Mouse (Mus musculus) C2C12 (cell line): ENCODE data around the gene Tcte1.

Experiments
- CTCF ChIP-seq: IDR thresholded peaks from one replicate; pipeline ENCODE4 v1.5.1; 2011; ENCODE audit not compliant: control insufficient read depth, insufficient read depth, insufficient read length
- MYOG ChIP-seq: IDR thresholded peaks from one replicate; pipeline ENCODE4 v1.6.1; 2011; ENCODE audit not compliant: control insufficient read depth, insufficient read length; ENCODE audit errors: extremely low read depth

DNA sequence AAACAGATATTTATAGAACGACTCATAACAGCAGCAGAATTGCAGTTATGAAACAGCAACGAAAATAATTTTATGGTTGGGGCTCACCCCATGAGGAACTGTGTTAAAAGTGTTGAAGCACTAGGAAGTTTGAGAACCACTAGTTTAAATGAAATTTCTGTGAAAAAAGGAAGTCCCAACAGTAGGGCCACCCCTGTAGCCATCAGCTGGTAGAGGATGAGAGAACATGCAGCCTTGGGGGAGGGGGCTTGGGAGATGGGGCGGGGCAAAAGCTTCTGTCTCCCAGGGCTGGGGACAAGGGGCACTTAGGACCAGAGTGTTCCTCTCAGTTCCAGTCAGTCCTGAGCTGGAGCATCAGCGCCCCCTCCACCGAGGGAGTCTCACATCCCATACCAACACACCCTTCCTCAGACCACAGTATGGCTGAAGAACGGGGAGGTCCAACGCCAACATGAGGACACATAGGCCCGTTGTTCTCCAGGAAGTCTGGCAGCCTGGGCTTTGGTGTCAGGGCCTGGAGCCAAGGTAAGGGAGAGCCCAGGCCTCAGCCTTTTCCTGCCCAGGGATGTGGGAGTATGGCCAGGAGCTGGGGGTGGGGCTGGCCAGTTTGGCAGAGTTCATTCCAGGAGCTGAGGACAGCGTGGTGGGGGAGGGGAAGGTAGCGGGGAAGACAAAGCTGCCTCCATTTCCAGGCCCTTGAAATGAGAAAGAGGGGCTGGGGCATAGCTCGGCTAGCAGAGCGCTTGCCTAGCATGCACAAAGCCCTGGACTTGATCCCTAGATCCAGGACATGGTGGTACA lies 61.1 kb downstream of the Tcte1 start:
- TF ChIP-seq MYOG (no peak), CTCF (no peak)
